In the genomic region with DNA sequence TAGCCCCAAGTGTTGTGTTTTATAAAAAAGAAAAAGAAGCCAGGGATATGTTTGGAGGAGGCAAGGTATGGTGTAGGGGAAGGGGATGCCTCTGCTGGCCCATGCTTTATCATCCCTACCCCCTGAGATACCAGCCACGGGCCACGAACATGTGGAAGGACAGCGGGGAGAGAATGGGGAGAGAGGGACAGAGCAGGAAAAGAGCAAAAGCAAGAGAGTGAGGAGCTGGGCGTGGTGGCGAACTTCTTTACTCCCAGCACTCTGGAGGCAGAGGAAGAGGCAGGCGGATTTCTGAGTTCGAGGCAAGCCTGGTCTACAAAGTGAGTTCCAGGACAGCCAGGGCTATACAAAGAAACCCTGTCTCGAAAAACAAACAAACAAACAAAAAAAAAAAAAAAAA, we compare ENCODE assay signal across 7 mouse cellular contexts. TPM values are rescaled to one million over a fixed set of nuclear protein-coding genes. Genes with fewer than 3 reads are reported as not detected.
A peak's percentile ranks its signal among the peaks of the same experiment; 100 is the strongest.
DNase-seq lines count a peak whose midpoint lies in the region; ATAC-seq and TF ChIP-seq lines count a peak whose summit lies in the region.
"Not testable (repeated sequence)": the region's sequence is repeated elsewhere in the genome, so short reads cannot be mapped to it uniquely, and the experiment has no call there.
"Had no signal": no experiment of that assay in that cellular context is flagged by ENCODE, and none has a peak within 500 bp of the region (broad histone marks: within the 10 kb centered on the region; RNA-seq: fewer than 3 reads in every experiment).

No protein-coding gene starts in this region.

- not testable (repeated sequence) for H3K36me3 ChIP-seq in intestine, embryonic 15.5 days; kidney, adult 2 months (ENCODE audit: control insufficient read depth, insufficient read depth, low read length); lung, embryonic 15.5 days; stomach, embryonic 15.5 days

- H3K4me2 ChIP-seq in intestine, embryonic 15.5 days (replicated peaks); lung, embryonic 15.5 days; stomach, embryonic 15.5 days: not testable (repeated sequence)

- not testable (repeated sequence) for H3K27ac ChIP-seq in intestine, embryonic 15.5 days
- peak overlapping the region; percentile 22; the same call in 1 of the 2 replicates for H3K27ac ChIP-seq in kidney, adult 2 months (ENCODE audit: insufficient read depth, low read depth, low read length)
- H3K27ac ChIP-seq in lung, embryonic 15.5 days, result peak overlapping the region; percentile 51
- H3K27ac ChIP-seq in stomach, embryonic 15.5 days, result peak overlapping the region; percentile 21; the same call in 1 of the 2 replicates

- TF ChIP-seq POLR2A in kidney, adult 2 months (IDR thresholded peaks at IDR 0.05; ENCODE audit: low read depth, low read length), result not testable (repeated sequence)

- H3K9ac ChIP-seq in intestine, embryonic 15.5 days; lung, embryonic 15.5 days; stomach, embryonic 15.5 days: not testable (repeated sequence)

- H3K27me3 ChIP-seq in intestine, embryonic 15.5 days (replicated peaks); kidney, adult 2 months (replicated peaks; ENCODE audit: control insufficient read depth, insufficient read depth, low read length); lung, embryonic 15.5 days; stomach, embryonic 15.5 days (replicated peaks): not testable (repeated sequence)

- not testable (repeated sequence) for H3K4me3 ChIP-seq in intestine, embryonic 15.5 days (replicated peaks); kidney, adult 2 months (ENCODE audit: insufficient read depth, low read depth, low read length); lung, embryonic 15.5 days; stomach, embryonic 15.5 days (replicated peaks)

- WGBS in intestine, embryonic 15.5 days, result 80% methylated on average over 8 of the region's 8 CpGs
- 93% methylated on average over 8 of the region's 8 CpGs for WGBS in kidney, adult 2 months
- WGBS in lung, embryonic 15.5 days, result 88% methylated on average over 8 of the region's 8 CpGs
- 80% methylated on average over 8 of the region's 8 CpGs for WGBS in stomach, embryonic 15.5 days

- not testable (repeated sequence) for TF ChIP-seq CTCF in kidney, adult 2 months (conservative IDR thresholded peaks at IDR 0.05; ENCODE audit: insufficient read depth, insufficient read length, low read depth, low read length)

- ATAC-seq in intestine, embryonic 15.5 days, result peak; percentile 40; the same call in 1 of the 2 replicates
- not testable (repeated sequence) for ATAC-seq in lung, embryonic 15.5 days (ENCODE audit: borderline replicate concordance, extremely low read depth, low FRiP score, low TSS enrichment); stomach, embryonic 15.5 days (ENCODE audit: insufficient read depth, low FRiP score, low read depth)

- H3K4me1 ChIP-seq in intestine, embryonic 15.5 days (replicated peaks); stomach, embryonic 15.5 days: not testable (repeated sequence)
- peaks cover 30% of the 10 kb centered on the region for H3K4me1 ChIP-seq in kidney, adult 2 months (ENCODE audit: control insufficient read depth, insufficient read depth, low read length)
- H3K4me1 ChIP-seq in lung, embryonic 15.5 days, result peaks cover 14% of the 10 kb centered on the region

- H3K9me3 ChIP-seq in intestine, embryonic 15.5 days; lung, embryonic 15.5 days; stomach, embryonic 15.5 days: not testable (repeated sequence)

- DNase-seq in ES-CJ7 (ENCODE audit: low read depth, low spot score) (peak; percentile 54), ZHBTc4 (ENCODE audit: low read depth, low spot score) (peak; percentile 45)
- not testable (repeated sequence) for DNase-seq in kidney, adult 2 months

RNA-seq across cellular contexts. Expression of gene Dcbld1, which starts 44.1 kb away (rescaled TPM):
- polyA plus RNA-seq in intestine, embryonic 15.5 days (2015; fragmentation: Nextera tagmentation; extraction: Ambion mirVana), result 42.4 and 44.6 TPM in 2 replicates
- 10.3 and 11.7 TPM in 2 replicates for polyA plus RNA-seq in kidney, adult 2 months (2012; rRNA removed)
- 28.1 and 29.2 TPM in 2 replicates for polyA plus RNA-seq in lung, embryonic 15.5 days (2015; fragmentation: Nextera tagmentation; extraction: Ambion mirVana)
- polyA plus RNA-seq in stomach, embryonic 15.5 days (2015; fragmentation: Nextera tagmentation; extraction: Ambion mirVana), result 34.4 and 43.8 TPM in 2 replicates
- polyA plus RNA-seq: CD4-positive, CD25-positive, alpha-beta regulatory T cell, adult 4 months had no signal
